Comparison of ENCODE assay signal across 28 mouse cellular contexts in the genomic region with DNA sequence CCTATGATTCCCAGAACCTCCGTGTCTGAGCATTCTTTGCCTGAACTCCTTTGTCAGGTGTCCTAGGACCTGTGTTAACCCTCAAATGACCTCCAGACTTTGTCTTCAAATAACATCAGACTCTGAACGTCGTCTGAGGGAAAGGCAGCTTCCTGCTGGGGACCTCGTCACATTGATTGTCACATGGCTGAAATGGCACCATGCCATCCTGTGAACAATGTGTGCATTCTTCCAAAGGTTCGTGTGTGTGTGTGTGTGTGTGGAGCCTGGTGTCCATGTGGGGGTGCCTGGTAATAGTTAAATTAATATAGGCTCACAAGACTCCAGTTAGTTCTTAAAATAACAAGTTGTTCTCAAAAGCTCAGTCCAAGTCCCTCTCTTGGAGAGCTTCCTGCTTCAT. TPM values are rescaled to one million over a fixed set of nuclear protein-coding genes. Genes with fewer than 3 reads are reported as not detected.
DNase-seq lines count a peak whose midpoint lies in the region; ATAC-seq and TF ChIP-seq lines count a peak whose summit lies in the region.
"Had no signal": no experiment of that assay in that cellular context is flagged by ENCODE, and none has a peak within 500 bp of the region (broad histone marks: within the 10 kb centered on the region; RNA-seq: fewer than 3 reads in every experiment).

No protein-coding gene starts in this region.

- 29% methylated on average over 5 of the region's 5 CpGs for WGBS in hindbrain, postnatal 0 days
- WGBS in hindbrain, embryonic 12.5 days = 39% methylated on average over 5 of the region's 5 CpGs
- WGBS in lung, postnatal 0 days = 24% methylated on average over 5 of the region's 5 CpGs

- TF ChIP-seq CTCF in hindbrain, postnatal 0 days (IDR thresholded peaks at IDR 0.05; ENCODE audit: low read depth) = no peak
- no peak for TF ChIP-seq CTCF in lung, postnatal 0 days (IDR thresholded peaks at IDR 0.05)

- H3K4me3 ChIP-seq in hindbrain, postnatal 0 days (ENCODE audit: low read length) = no peak overlapping the region
- H3K4me3 ChIP-seq in hindbrain, embryonic 12.5 days = no peak overlapping the region
- H3K4me3 ChIP-seq in lung, postnatal 0 days (ENCODE audit: low read depth, low read length) = no peak overlapping the region
- H3K4me3 ChIP-seq: forebrain, embryonic 13.5 days; heart, adult 2 months; heart, embryonic 13.5 days; hindbrain, embryonic 13.5 days; megakaryocyte, embryonic 14.5 days; midbrain, embryonic 13.5 days; neural tube, embryonic 15.5 days had no signal

- H3K9me3 ChIP-seq in hindbrain, postnatal 0 days (ENCODE audit: low read length) = no peaks in the 10 kb centered on the region
- H3K9me3 ChIP-seq in hindbrain, embryonic 12.5 days (replicated peaks) = no peaks in the 10 kb centered on the region
- H3K9me3 ChIP-seq in lung, postnatal 0 days (ENCODE audit: low read length) = no peaks in the 10 kb centered on the region
- H3K9me3 ChIP-seq: forebrain, embryonic 13.5 days; G1E; heart, embryonic 13.5 days; hindbrain, embryonic 13.5 days; megakaryocyte, embryonic 14.5 days; midbrain, embryonic 13.5 days; neural tube, embryonic 15.5 days had no signal

- DNase-seq in cerebellum, postnatal 14 days = peak; percentile 24 to 51
- no peak for DNase-seq in cerebellum, adult 8-10 months
- peak; percentile 29 for DNase-seq in hindbrain, postnatal 0 days (ENCODE audit: low spot score)
- DNase-seq in lung, postnatal 0 days (ENCODE audit: low spot score) = peak; percentile 45
- no peak for DNase-seq in lung, postnatal 25 days (ENCODE audit: low spot score)
- peak; percentile 33 for DNase-seq in telencephalon, adult 2 months (ENCODE audit: low read depth, low spot score)
- DNase-seq: adrenal gland, postnatal 10 days; cerebellum, adult 11-12 months; cerebellum, postnatal 25 days; gastrocnemius, postnatal 25 days; heart, adult 2 months; heart, postnatal 14 days; kidney, adult 2 months; kidney, postnatal 36 days; layer of hippocampus, postnatal 36 days; liver; lung, adult 2 months; thymus, postnatal 4 days had no signal

- no peak overlapping the region for H3K9ac ChIP-seq in hindbrain, postnatal 0 days (replicated peaks; ENCODE audit: low read length)
- H3K9ac ChIP-seq in hindbrain, embryonic 12.5 days = no peak overlapping the region
- no peak overlapping the region for H3K9ac ChIP-seq in lung, postnatal 0 days (replicated peaks; ENCODE audit: low read depth)
- H3K9ac ChIP-seq: forebrain, embryonic 13.5 days; heart, embryonic 13.5 days; hindbrain, embryonic 13.5 days; liver, embryonic 14.5 days; midbrain, embryonic 13.5 days; neural tube, embryonic 15.5 days had no signal

- H3K4me1 ChIP-seq in hindbrain, postnatal 0 days (ENCODE audit: insufficient read depth, low read length) = no peaks in the 10 kb centered on the region
- peaks cover 8% of the 10 kb centered on the region for H3K4me1 ChIP-seq in hindbrain, embryonic 12.5 days
- peaks cover 5% of the 10 kb centered on the region; the same call in 1 of the 2 replicates for H3K4me1 ChIP-seq in lung, postnatal 0 days (ENCODE audit: insufficient read depth, low read depth, low read length)

- ATAC-seq in hindbrain, postnatal 0 days = no peak
- no peak for ATAC-seq in hindbrain, embryonic 12.5 days (ENCODE audit: low FRiP score)
- ATAC-seq in lung, postnatal 0 days = peak; percentile 25
- ATAC-seq: forebrain, embryonic 13.5 days; midbrain, embryonic 13.5 days had no signal

- no peak for TF ChIP-seq EP300 in lung, postnatal 0 days (IDR thresholded peaks at IDR 0.05)

- H3K27me3 ChIP-seq in hindbrain, postnatal 0 days (ENCODE audit: insufficient read depth, low read length) = no peaks in the 10 kb centered on the region
- H3K27me3 ChIP-seq in hindbrain, embryonic 12.5 days = no peaks in the 10 kb centered on the region
- no peaks in the 10 kb centered on the region for H3K27me3 ChIP-seq in lung, postnatal 0 days (replicated peaks; ENCODE audit: insufficient read depth, low read length)
- H3K27me3 ChIP-seq: forebrain, embryonic 13.5 days; heart, embryonic 13.5 days; hindbrain, embryonic 13.5 days; midbrain, embryonic 13.5 days; neural tube, embryonic 15.5 days had no signal

- no peak overlapping the region for H3K27ac ChIP-seq in hindbrain, postnatal 0 days
- no peak overlapping the region for H3K27ac ChIP-seq in hindbrain, embryonic 12.5 days
- no peak overlapping the region for H3K27ac ChIP-seq in lung, postnatal 0 days (ENCODE audit: low read length)
- H3K27ac ChIP-seq: forebrain, embryonic 13.5 days; heart, adult 2 months; heart, embryonic 13.5 days; hindbrain, embryonic 13.5 days; liver, embryonic 14.5 days; midbrain, embryonic 13.5 days; neural tube, embryonic 15.5 days had no signal

- H3K4me2 ChIP-seq in hindbrain, postnatal 0 days (ENCODE audit: low read depth, low read length) = no peak overlapping the region
- H3K4me2 ChIP-seq in hindbrain, embryonic 12.5 days (replicated peaks) = no peak overlapping the region
- no peak overlapping the region for H3K4me2 ChIP-seq in lung, postnatal 0 days (replicated peaks; ENCODE audit: low read depth, low read length)
- H3K4me2 ChIP-seq: forebrain, embryonic 13.5 days; heart, embryonic 13.5 days; hindbrain, embryonic 13.5 days; midbrain, embryonic 13.5 days; neural tube, embryonic 15.5 days had no signal

- peaks cover 18% of the 10 kb centered on the region; the same call in 1 of the 2 replicates for H3K36me3 ChIP-seq in hindbrain, postnatal 0 days (ENCODE audit: insufficient read depth, low read length)
- peaks cover 61% of the 10 kb centered on the region for H3K36me3 ChIP-seq in hindbrain, embryonic 12.5 days
- H3K36me3 ChIP-seq in lung, postnatal 0 days (ENCODE audit: insufficient read depth, low read length) = peaks cover 28% of the 10 kb centered on the region; the same call in 1 of the 2 replicates
- H3K36me3 ChIP-seq: G1E had no signal

RNA-seq across cellular contexts. Expression of a gene that starts 32.7 kb away (rescaled TPM):
- 39.1 and 39.8 TPM in 2 replicates for total RNA-seq in hindbrain, postnatal 0 days (2014; rRNA removed)
- polyA plus RNA-seq in hindbrain, postnatal 0 days (2015; fragmentation: Nextera tagmentation; extraction: Ambion mirVana) = 18.7 and 19.0 TPM in 2 replicates
- 29.2 and 30.9 TPM in 2 replicates for polyA plus RNA-seq in hindbrain, embryonic 12.5 days (2016; fragmentation: Nextera tagmentation; extraction: Ambion mirVana)
- 10.0 and 15.2 TPM in 2 replicates for polyA plus RNA-seq in lung, postnatal 0 days (2015; fragmentation: Nextera tagmentation; extraction: Ambion mirVana)

RNA-seq across cellular contexts. Expression of a gene that starts 46.7 kb away (rescaled TPM):
- 4.4 and 5.6 TPM in 2 replicates for total RNA-seq in hindbrain, postnatal 0 days (2014; rRNA removed)
- 6.4 and 7.2 TPM in 2 replicates for polyA plus RNA-seq in hindbrain, postnatal 0 days (2015; fragmentation: Nextera tagmentation; extraction: Ambion mirVana)
- polyA plus RNA-seq in hindbrain, embryonic 12.5 days (2016; fragmentation: Nextera tagmentation; extraction: Ambion mirVana) = 11.6 and 13.3 TPM in 2 replicates
- 3.5 and 6.0 TPM in 2 replicates for polyA plus RNA-seq in lung, postnatal 0 days (2015; fragmentation: Nextera tagmentation; extraction: Ambion mirVana)
- total RNA-seq: monocyte, adult 5-6 weeks had no signal
- polyA plus RNA-seq: G1E had no signal

Comparison
In these comparisons a context has a peak if more than half of its experiments do, and no peak if none do; other contexts are left out.
1. DNase-seq: peak in cerebellum, postnatal 14 days (2 of 2), hindbrain, postnatal 0 days (single experiment), lung, postnatal 0 days (single experiment) and telencephalon, adult 2 months (single experiment); none in cerebellum, adult 8-10 months (single experiment) and lung, postnatal 25 days (single experiment).